25 mouse cellular contexts compared by ENCODE assay signal in the genomic region with DNA sequence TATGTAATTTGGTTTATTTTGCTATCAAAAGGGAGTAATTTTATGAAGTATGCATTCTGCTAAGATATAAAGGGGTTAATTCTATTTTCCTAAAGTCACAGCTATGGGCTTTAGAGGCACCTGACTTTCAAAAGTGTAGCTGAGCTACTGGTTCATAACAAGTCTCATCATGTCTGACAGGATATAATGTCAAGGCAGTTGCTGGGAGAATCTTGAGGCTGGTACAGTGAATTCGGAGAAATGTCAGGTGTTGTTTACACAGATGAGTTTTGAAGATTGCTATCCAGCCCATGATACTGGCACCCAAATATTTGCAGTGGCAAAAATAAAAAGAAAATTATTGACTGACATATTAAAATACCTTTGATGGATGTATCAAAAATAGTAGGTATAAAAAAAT. TPM values are rescaled to one million over a fixed set of nuclear protein-coding genes. Genes with fewer than 3 reads are reported as not detected.
"Had no signal": no experiment of that assay in that cellular context is flagged by ENCODE, and none has a peak within 500 bp of the region (broad histone marks: within the 10 kb centered on the region; RNA-seq: fewer than 3 reads in every experiment).

No protein-coding gene starts in this region.

- DNase-seq: kidney, adult 9 months; kidney, postnatal 14 days; kidney, postnatal 4 days; left cerebral cortex, postnatal 4 days; liver, postnatal 0 days; lung, embryonic 14.5 days; midbrain, embryonic 14.5 days; right cerebral cortex, adult 18-20 months; right cerebral cortex, postnatal 14 days; right cerebral cortex, postnatal 4 days; thymus, adult 2 months; thymus, postnatal 36 days had no signal

- ATAC-seq: liver, postnatal 0 days; lung, postnatal 0 days had no signal

- H3K9me3 ChIP-seq: limb, embryonic 12.5 days; limb, embryonic 15.5 days; megakaryocyte, embryonic 14.5 days; neural tube, embryonic 12.5 days; neural tube, embryonic 15.5 days had no signal

- H3K27ac ChIP-seq: limb, embryonic 12.5 days; limb, embryonic 15.5 days; liver, embryonic 14.5 days; neural tube, embryonic 12.5 days; neural tube, embryonic 15.5 days; stomach, postnatal 0 days had no signal

- H3K4me1 ChIP-seq: limb, embryonic 12.5 days; limb, embryonic 15.5 days; megakaryocyte, embryonic 14.5 days; neural tube, embryonic 12.5 days; neural tube, embryonic 15.5 days had no signal

- H3K27me3 ChIP-seq: limb, embryonic 12.5 days; limb, embryonic 15.5 days; megakaryocyte, embryonic 14.5 days; neural tube, embryonic 12.5 days; neural tube, embryonic 15.5 days had no signal

- H3K4me3 ChIP-seq: limb, embryonic 12.5 days; limb, embryonic 15.5 days; megakaryocyte, embryonic 14.5 days; neural tube, embryonic 12.5 days; neural tube, embryonic 15.5 days had no signal

- H3K36me3 ChIP-seq: limb, embryonic 12.5 days; limb, embryonic 15.5 days; neural tube, embryonic 12.5 days; neural tube, embryonic 15.5 days had no signal

RNA-seq across cellular contexts. Expression of a gene that starts 19.1 kb away (rescaled TPM):
- polyA plus RNA-seq: kidney, embryonic 16.5 days; limb, embryonic 12.5 days; limb, embryonic 15.5 days; liver, embryonic 11.5 days; lung, embryonic 14.5 days; midbrain, embryonic 11.5 days; midbrain, embryonic 14.5 days; midbrain, postnatal 0 days; neural tube, embryonic 12.5 days; neural tube, embryonic 15.5 days; stomach, embryonic 14.5 days had no signal

RNA-seq across cellular contexts. Expression of a gene that starts 31.7 kb away (rescaled TPM):
- polyA plus RNA-seq: midbrain, embryonic 14.5 days; midbrain, postnatal 0 days; neural tube, embryonic 12.5 days; neural tube, embryonic 15.5 days had no signal
